Mouse (Mus musculus) C2C12 (cell line): ENCODE measurements around the gene Rab7.

Source experiments
- CTCF ChIP-seq: IDR thresholded peaks from one replicate; pipeline ENCODE4 v1.5.1; 2011; ENCODE audit not compliant: control insufficient read depth, insufficient read depth, insufficient read length
- MYOG ChIP-seq: IDR thresholded peaks from one replicate; pipeline ENCODE4 v1.6.1; 2011; ENCODE audit not compliant: control insufficient read depth, insufficient read length; ENCODE audit errors: extremely low read depth

DNA sequence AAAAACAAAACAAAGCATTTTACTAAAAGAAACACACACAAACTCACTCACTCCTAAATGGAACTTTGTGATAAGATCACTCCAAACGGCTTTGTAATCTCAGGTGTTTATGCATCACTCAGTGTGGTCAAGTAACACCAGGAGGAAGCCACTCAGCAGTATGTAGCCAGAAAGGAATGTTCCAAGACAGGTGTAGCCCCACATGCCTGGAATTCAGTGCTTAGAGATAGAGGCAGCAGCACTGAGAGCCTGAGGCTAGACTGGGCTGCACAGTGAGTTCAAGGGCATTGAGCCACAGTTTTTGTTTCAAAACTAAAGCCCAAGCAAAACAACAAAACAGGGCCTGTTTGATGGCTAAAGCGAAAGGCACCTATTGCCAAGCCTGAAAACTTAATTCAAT is 32.5 kb downstream of the Rab7 start:
- TF ChIP-seq CTCF (no peak), MYOG (no peak)
